Mouse (Mus musculus) kidney, adult 2 months (tissue): ENCODE measurements around the gene Pik3r1. TPM values are rescaled to one million over a fixed set of nuclear protein-coding genes. Genes with fewer than 3 reads are reported as not detected.

Experiments
- DNase-seq: peaks from one replicate; pipeline ENCODE4 v3.0.0; 2021
- H3K27ac ChIP-seq: fragments of 200-500 bp; 2 replicates; pipeline ENCODE4 v1.5.1; 2012; ENCODE audit warnings: low read depth, low read length, control low read depth, inconsistent platforms; ENCODE audit not compliant: insufficient read depth
- H3K27me3 ChIP-seq: fragments of 200-500 bp; replicated peaks from 2 replicates; pipeline ENCODE4 v1.6.1; 2012; ENCODE audit warnings: mild to moderate bottlenecking, moderate library complexity, low read length, inconsistent platforms; ENCODE audit not compliant: control insufficient read depth, insufficient read depth
- H3K36me3 ChIP-seq: fragments of 200-500 bp; 2 replicates; pipeline ENCODE4 v1.6.1; 2012; ENCODE audit warnings: mild to moderate bottlenecking, moderate library complexity, low read length, inconsistent platforms; ENCODE audit not compliant: control insufficient read depth, insufficient read depth
- H3K4me1 ChIP-seq: fragments of 200-500 bp; 2 replicates; pipeline ENCODE4 v1.6.1; 2011; ENCODE audit warnings: low read length; ENCODE audit not compliant: control insufficient read depth, insufficient read depth
- H3K4me3 ChIP-seq: fragments of 200-500 bp; 2 replicates; pipeline ENCODE4 v1.5.1; 2011; ENCODE audit warnings: mild to moderate bottlenecking, low read depth, low read length, control low read depth; ENCODE audit not compliant: insufficient read depth
- POLR2A ChIP-seq: fragments of 200-500 bp; IDR thresholded peaks from one replicate; pipeline ENCODE4 v1.6.1; 2011; ENCODE audit warnings: low read depth, low read length, control low read depth
- WGBS: fragments of 180-500 bp; shearing (Covaris S2); methylation state at CpG from one replicate; pipeline ENCODE4 v1.1.7; 2018; 5-methylcytosine and 5-hydroxymethylcytosine counted together
- polyA plus RNA-seq: library from polyadenylated mRNA; depleted of rRNA; stranded (reverse); fragments of >200 nt; gene quantifications from 2 replicates; pipeline ENCODE4 v1.2.3, GENCODE M21; 2012

The Pik3r1 gene
- polyA plus RNA-seq, 1 experiment = 21.2 TPM

- 47% methylated on average over 7 of the region's 7 CpGs for WGBS
- 0 out of 2 replicates have a peak, but pooled peaks cover 4% of the 10 kb centered on the region for H3K4me1 ChIP-seq
- no peak for TF ChIP-seq POLR2A
Measured at GRCm38 (mm10) chr13:101631561-101631960, 136.5 kb downstream of the Pik3r1 start.

More at GRCm38 (mm10) chr13:101631561-101631960, 136.5 kb downstream of the Pik3r1 start:
- Histone ChIP-seq H3K36me3 (no peaks in the 10 kb centered on the region), H3K27me3 (no peaks in the 10 kb centered on the region), H3K27ac (no peak overlapping the region), H3K4me3 (no peak overlapping the region)
- DNase-seq = peak; percentile 75
